Mouse (Mus musculus): Measurements from ENCODE around the gene Rhod.

GRCm38 (mm10) chr19:4440222-4440621 is 990 bp upstream of the Rhod start:
- TF ChIP-seq CTCF (IDR thresholded peaks at IDR 0.05; ENCODE audit: low read depth) (no peak), EP300 (IDR thresholded peaks at IDR 0.05; ENCODE audit: low read depth) (no peak)

Measured in heart, postnatal 0 days (tissue).